Mouse (Mus musculus): ENCODE measurements at regions not wholly inside any gene's neighbourhood (a gene's known extent, or its start where the extent isn't known, plus 50 kb on each side); places are given as distances from the start of the nearest gene placed in this dataset.

GRCm38 (mm10) chr6:49965944-49966545, 143.5 kb downstream of the Npy start:
- Histone ChIP-seq H3K4me3 (no peak overlapping the region), H3K9ac (replicated peaks) (no peak overlapping the region), H3K27me3 (no peaks in the 10 kb centered on the region), H3K4me1 (no peaks in the 10 kb centered on the region), H3K27ac (replicated peaks) (no peak overlapping the region), H3K9me3 (no peaks in the 10 kb centered on the region), H3K4me2 (replicated peaks) (no peak overlapping the region), H3K36me3 (no peaks in the 10 kb centered on the region)
- 89% methylated on average over 5 of the region's 5 CpGs for WGBS
- no peak for ATAC-seq (ENCODE audit: low FRiP score, low read depth)

- no peaks in the 10 kb centered on the region for H3K9me3 ChIP-seq
- H3K27ac ChIP-seq (replicated peaks): no peak overlapping the region
- no peak for ATAC-seq (ENCODE audit: low FRiP score, low read depth)
- H3K36me3 ChIP-seq: no peaks in the 10 kb centered on the region
- no peak overlapping the region for H3K4me2 ChIP-seq (replicated peaks)
- no peaks in the 10 kb centered on the region for H3K27me3 ChIP-seq
- no peaks in the 10 kb centered on the region for H3K4me1 ChIP-seq
- H3K9ac ChIP-seq (replicated peaks): no peak overlapping the region
- H3K4me3 ChIP-seq: no peak overlapping the region
- WGBS: 92% methylated on average over 3 of the region's 3 CpGs
Measured at GRCm38 (mm10) chr6:49966555-49966954, 143.5 kb upstream of the Mpp6 start.

GRCm38 (mm10) chr6:49973258-49973865, 136.7 kb upstream of the Mpp6 start:
- Histone ChIP-seq H3K36me3 (no peaks in the 10 kb centered on the region), H3K9ac (replicated peaks) (no peak overlapping the region), H3K9me3 (no peaks in the 10 kb centered on the region), H3K4me1 (peaks cover 5% of the 10 kb centered on the region; the same call in 1 of the 2 replicates), H3K27ac (replicated peaks) (no peak overlapping the region), H3K4me3 (no peak overlapping the region), H3K27me3 (no peaks in the 10 kb centered on the region), H3K4me2 (replicated peaks) (no peak overlapping the region)
- WGBS: 85% methylated on average over 7 of the region's 7 CpGs
- no peak for ATAC-seq (ENCODE audit: low FRiP score, low read depth)

- H3K27ac ChIP-seq (replicated peaks): no peak overlapping the region
- H3K36me3 ChIP-seq: no peaks in the 10 kb centered on the region
- ATAC-seq (ENCODE audit: low FRiP score, low read depth): no peak
- H3K4me1 ChIP-seq: peaks cover 5% of the 10 kb centered on the region; the same call in 1 of the 2 replicates
- H3K27me3 ChIP-seq: no peaks in the 10 kb centered on the region
- H3K4me2 ChIP-seq (replicated peaks): no peak overlapping the region
- WGBS: 69% methylated on average over 11 of the region's 11 CpGs
- H3K4me3 ChIP-seq: no peak overlapping the region
- no peaks in the 10 kb centered on the region for H3K9me3 ChIP-seq
- H3K9ac ChIP-seq (replicated peaks): no peak overlapping the region
Measured at GRCm38 (mm10) chr6:49977783-49978182, 132.3 kb upstream of the Mpp6 start.

GRCm38 (mm10) chr6:49983740-49984139, 126.3 kb upstream of the Mpp6 start:
- WGBS: 69% methylated on average over 4 of the region's 4 CpGs
- Histone ChIP-seq H3K9me3 (no peaks in the 10 kb centered on the region), H3K4me2 (replicated peaks) (no peak overlapping the region), H3K36me3 (no peaks in the 10 kb centered on the region), H3K4me1 (peaks cover 16% of the 10 kb centered on the region; the same call in 1 of the 2 replicates), H3K27me3 (no peaks in the 10 kb centered on the region), H3K4me3 (no peak overlapping the region), H3K9ac (replicated peaks) (no peak overlapping the region), H3K27ac (replicated peaks) (no peak overlapping the region)
- no peak for ATAC-seq (ENCODE audit: low FRiP score, low read depth)

- Histone ChIP-seq H3K27me3 (no peaks in the 10 kb centered on the region), H3K36me3 (no peaks in the 10 kb centered on the region), H3K4me1 (peaks cover 16% of the 10 kb centered on the region; the same call in 1 of the 2 replicates), H3K4me3 (no peak overlapping the region), H3K9ac (replicated peaks) (no peak overlapping the region), H3K27ac (replicated peaks) (no peak overlapping the region), H3K9me3 (no peaks in the 10 kb centered on the region), H3K4me2 (replicated peaks) (no peak overlapping the region)
- 0 out of 2 replicates have a peak, but pooled peaks have one; percentile 30 for ATAC-seq (ENCODE audit: low FRiP score, low read depth)
- 52% methylated on average over 6 of the region's 6 CpGs for whole genome bisulfite sequencing
Measured at GRCm38 (mm10) chr6:49985127-49985526, 124.9 kb upstream of the Mpp6 start.

- H3K36me3 ChIP-seq: no peaks in the 10 kb centered on the region
- H3K27me3 ChIP-seq: no peaks in the 10 kb centered on the region
- H3K4me2 ChIP-seq (replicated peaks): no peak overlapping the region
- WGBS: 87% methylated on average over 5 of the region's 5 CpGs
- H3K4me1 ChIP-seq: peaks cover 16% of the 10 kb centered on the region; the same call in 1 of the 2 replicates
- no peak overlapping the region for H3K27ac ChIP-seq (replicated peaks)
- no peaks in the 10 kb centered on the region for H3K9me3 ChIP-seq
- no peak overlapping the region for H3K4me3 ChIP-seq
- no peak for ATAC-seq (ENCODE audit: low FRiP score, low read depth)
- no peak overlapping the region for H3K9ac ChIP-seq (replicated peaks)
Measured at GRCm38 (mm10) chr6:49987141-49987540, 122.9 kb upstream of the Mpp6 start.

- 89% methylated on average over 3 of the region's 3 CpGs for WGBS
- no peak for ATAC-seq (ENCODE audit: low FRiP score, low read depth)
- no peaks in the 10 kb centered on the region for H3K9me3 ChIP-seq
Measured at GRCm38 (mm10) chr6:49987541-49988210, 122.4 kb upstream of the Mpp6 start.

GRCm38 (mm10) chr6:49989585-49990521, 120.2 kb upstream of the Mpp6 start:
- Histone ChIP-seq H3K9me3 (no peaks in the 10 kb centered on the region), H3K4me2 (replicated peaks) (no peak overlapping the region), H3K9ac (replicated peaks) (no peak overlapping the region), H3K4me3 (no peak overlapping the region), H3K4me1 (peaks cover 9% of the 10 kb centered on the region; the same call in 1 of the 2 replicates), H3K27ac (replicated peaks) (no peak overlapping the region), H3K36me3 (no peaks in the 10 kb centered on the region), H3K27me3 (no peaks in the 10 kb centered on the region)
- 90% methylated on average over 9 of the region's 9 CpGs for WGBS
- no peak for ATAC-seq (ENCODE audit: low FRiP score, low read depth)

More at GRCm38 (mm10) chr6:49987541-49988210, 122.4 kb upstream of the Mpp6 start:
- Histone ChIP-seq H3K4me2 (replicated peaks) (no peak overlapping the region), H3K4me1 (peaks cover 16% of the 10 kb centered on the region; the same call in 1 of the 2 replicates), H3K36me3 (no peaks in the 10 kb centered on the region), H3K27me3 (no peaks in the 10 kb centered on the region), H3K4me3 (no peak overlapping the region), H3K9ac (replicated peaks) (no peak overlapping the region), H3K27ac (replicated peaks) (no peak overlapping the region)

- Histone ChIP-seq H3K4me2 (replicated peaks) (no peak overlapping the region), H3K9me3 (no peaks in the 10 kb centered on the region), H3K36me3 (no peaks in the 10 kb centered on the region), H3K27ac (replicated peaks) (no peak overlapping the region), H3K27me3 (no peaks in the 10 kb centered on the region), H3K9ac (replicated peaks) (no peak overlapping the region), H3K4me3 (no peak overlapping the region), H3K4me1 (peaks cover 4% of the 10 kb centered on the region; the same call in 1 of the 2 replicates)
- no peak for ATAC-seq (ENCODE audit: low FRiP score, low read depth)
- 45% methylated on average over 8 of the region's 8 CpGs for WGBS
Measured at GRCm38 (mm10) chr6:49990522-49990858, 119.6 kb upstream of the Mpp6 start.

- H3K4me2 ChIP-seq (replicated peaks): no peak overlapping the region
- no peak for ATAC-seq (ENCODE audit: low FRiP score, low read depth)
- no peak overlapping the region for H3K27ac ChIP-seq (replicated peaks)
- WGBS: 89% methylated on average over 11 of the region's 11 CpGs
- no peaks in the 10 kb centered on the region for H3K4me1 ChIP-seq
- H3K36me3 ChIP-seq: no peaks in the 10 kb centered on the region
- no peaks in the 10 kb centered on the region for H3K27me3 ChIP-seq
- H3K9ac ChIP-seq (replicated peaks): no peak overlapping the region
- no peaks in the 10 kb centered on the region for H3K9me3 ChIP-seq
- H3K4me3 ChIP-seq: no peak overlapping the region
Measured at GRCm38 (mm10) chr6:49999365-49999764, 110.7 kb upstream of the Mpp6 start.

Measured in midbrain, embryonic 12.5 days (tissue).